Mouse (Mus musculus): Measurements from ENCODE around the gene Lrrc51.
"Not testable (repeated sequence)": the region's sequence is repeated elsewhere in the genome, so short reads cannot be mapped to it uniquely, and the experiment has no call there.

Lrrc51 gene

DNA sequence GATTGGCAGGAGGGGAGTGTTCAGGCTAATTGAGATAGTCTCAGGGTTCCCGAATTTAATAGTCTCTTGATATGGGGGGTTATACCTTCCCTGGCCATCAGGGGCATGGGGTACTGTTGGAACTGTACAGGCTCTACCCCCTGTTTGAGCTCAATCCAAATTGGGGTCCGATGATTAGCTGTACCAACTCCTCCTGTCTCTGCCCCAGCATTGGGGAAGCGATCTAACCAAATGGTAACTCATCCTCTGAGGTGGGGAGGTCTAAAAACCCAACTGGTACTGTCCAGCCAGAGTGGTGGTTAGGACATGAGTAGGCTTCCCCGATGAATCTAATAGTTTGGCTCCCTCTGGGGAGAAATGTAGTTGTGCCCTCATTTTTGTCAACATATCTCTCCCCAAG, 3.3 kb upstream of the Lrrc51 start:
- no peak for DNase-seq

DNA sequence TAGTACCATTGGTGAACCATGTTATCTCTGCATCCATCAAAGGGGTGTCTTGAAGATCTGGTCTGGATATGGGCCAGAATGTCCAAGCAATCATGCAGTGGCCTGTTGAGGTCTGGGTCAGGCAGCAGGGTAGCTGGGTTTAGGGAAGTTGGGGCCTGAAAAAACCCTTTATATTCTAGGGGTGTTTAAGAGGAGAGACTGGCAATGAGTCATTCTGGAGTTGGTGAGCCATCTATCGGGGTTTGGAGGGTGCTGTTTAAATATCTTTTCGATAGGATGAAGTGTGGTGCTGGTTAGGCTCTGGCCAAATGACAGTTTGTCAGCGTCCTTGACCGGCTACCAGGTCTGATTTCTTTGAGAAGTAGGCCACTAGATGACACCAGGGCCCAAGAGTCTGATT, 2.3 kb upstream of the Lrrc51 start:
- DNase-seq = no peak

DNA sequence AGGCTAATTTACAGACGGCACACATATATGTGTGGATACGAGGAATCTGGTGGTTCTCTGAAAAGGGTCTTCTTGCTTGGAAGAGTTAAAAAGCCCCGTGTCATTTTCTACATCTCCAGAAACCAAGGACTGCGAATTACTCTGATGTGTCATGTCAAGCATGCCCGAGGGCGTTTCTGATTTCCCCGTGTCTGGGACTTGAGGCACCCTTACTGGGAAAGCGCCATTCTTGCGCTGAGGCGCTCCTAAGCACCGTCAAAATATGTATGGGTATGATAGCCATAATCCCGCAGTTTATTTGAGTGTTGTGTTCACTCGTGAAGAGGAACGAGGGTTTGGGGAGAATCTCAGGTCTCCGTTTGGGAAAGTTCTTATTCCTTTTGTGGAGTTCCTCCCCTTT, 395 bp downstream of the Lrrc51 start:
- DNase-seq = no peak

DNA sequence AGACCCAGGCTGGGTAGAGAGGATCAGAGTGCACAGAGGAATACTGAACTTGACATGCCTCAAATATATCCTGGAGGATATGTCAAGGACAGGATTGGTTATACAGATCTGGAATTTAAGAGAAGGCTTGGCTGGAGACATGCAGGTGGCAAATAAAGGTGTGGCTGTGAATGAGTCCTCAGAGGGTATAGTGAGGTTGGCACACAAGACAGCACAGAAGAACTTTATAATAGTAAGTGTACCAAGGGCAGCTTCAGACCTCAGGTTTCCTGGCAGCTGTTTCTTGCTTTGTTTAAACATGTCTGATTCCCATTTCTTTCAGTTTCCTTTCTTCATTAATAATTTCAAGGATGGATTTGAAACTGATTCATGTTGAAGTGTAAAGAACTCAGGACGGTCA, 1.1 kb downstream of the Lrrc51 start:
- peak; percentile 18 to 54 for DNase-seq

DNA sequence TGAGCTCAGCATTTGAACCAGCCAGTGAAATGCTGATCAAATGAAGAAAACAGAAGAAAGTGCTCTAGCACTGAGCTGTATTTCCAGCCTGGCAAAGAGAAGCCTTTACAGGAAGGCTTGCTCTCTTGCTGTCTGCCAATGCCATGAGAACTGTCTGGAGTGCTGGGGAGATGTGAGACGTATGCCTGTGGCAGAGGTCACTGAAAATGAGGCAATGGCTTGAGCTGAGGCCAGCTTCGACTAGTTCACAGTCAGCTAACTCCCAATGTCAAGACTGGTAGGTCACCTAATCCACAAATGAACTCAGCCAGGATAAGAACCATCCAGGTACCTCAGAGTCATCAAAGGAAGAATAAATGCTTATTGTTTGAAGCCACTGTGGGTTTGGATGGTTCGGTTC, 5.6 kb downstream of the Lrrc51 start:
- no peak for DNase-seq

DNA sequence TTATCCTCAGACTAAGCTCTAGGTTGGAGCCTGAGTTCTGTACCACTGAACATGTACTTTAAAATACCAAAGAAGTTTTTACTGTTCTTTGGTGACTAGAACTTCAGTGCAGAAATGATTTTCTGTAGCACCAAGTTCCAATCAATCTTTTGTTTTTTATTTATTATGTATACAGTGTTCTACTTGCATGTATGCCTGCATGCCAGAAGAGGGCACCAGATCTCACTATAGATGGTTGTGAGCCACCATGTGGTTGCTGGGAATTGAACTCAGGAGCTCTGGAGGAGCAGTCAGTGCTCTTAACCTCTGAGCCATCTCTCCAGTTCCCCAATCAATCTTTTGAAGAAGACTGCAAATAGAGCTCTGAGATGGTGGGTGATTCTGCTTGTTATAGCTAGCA, 7.8 kb downstream of the Lrrc51 start:
- not testable (repeated sequence) for DNase-seq

DNA sequence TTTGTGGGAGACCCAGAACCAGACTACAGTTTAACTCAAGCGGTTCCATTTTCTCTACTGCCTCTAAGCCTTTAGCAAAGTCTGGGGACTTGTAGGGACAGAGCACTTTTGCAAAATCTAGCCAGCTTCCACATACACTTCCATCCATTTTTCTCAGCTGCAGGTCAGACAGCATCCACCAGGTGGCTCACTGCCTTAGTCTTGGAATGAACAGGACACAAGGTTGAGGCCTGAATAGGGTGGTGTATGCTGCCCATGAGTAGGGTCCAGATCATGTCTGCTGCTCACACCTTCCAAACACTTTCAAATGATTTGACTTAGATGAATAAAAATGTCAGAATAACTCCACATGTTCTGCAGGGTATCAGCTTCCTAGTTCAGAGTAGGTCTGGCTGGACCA, 15.6 kb downstream of the Lrrc51 start:
- DNase-seq = peak; percentile 54 to 56

DNA sequence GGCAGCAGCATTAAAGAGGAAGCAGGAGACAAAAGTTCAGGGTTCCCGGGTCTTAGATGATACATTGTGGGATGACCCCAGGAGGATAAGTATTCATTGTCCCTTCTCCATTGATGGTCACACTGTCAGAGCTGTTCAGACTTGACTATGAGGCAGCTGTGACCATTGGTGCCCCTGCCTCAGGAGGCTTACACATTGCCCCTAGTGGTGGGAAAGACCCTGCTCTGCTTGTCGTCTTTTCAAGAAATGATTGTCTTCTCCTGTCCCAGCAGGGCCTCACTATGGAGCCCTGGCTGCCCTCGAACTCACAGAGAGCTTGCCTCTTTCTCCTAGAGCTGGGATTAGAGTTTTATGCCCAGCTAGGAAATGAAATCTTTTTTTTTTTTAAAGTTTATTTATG, 21.7 kb downstream of the Lrrc51 start:
- DNase-seq = no peak

DNA sequence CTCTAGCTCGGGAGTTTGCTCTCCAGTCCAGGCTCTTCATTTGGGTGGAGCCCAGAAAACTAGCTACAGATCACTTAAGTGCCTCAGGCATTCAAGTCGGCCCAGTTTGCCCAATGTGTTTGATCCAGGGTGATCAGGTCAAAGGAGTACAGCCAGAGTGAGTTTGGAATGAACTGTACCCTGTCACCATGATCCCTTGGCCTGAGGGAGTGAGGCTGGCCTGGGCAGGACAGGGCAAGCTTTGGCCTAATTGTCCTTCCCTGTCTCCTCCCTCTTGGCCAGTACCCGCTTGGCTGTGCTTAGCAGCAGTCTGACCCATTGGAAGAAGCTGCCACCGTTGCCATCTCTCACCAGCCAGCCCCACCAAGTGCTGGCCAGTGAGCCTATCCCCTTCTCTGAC, 23.6 kb downstream of the Lrrc51 start:
- no peak for DNase-seq

DNA sequence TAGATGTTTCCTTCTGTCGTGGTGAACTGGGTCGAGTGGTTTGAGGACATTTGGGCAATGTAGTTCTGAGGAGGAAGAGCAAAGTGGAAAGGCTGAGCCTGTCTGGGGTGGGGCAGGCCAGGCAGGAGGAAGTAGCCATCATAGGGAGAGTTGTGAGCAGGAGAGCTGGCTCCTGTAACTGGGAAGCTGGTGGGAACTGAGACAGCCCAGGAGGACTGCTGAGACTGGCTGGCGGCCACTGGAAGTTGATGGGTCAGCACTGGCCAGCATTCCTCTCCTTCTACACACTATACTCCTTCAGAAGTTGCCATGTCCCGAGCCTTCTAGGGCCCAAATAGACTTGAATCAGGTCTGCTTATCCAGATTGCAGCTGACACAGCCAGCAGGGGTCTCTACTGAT, 25.3 kb downstream of the Lrrc51 start:
- DNase-seq = peak; percentile 36 to 45

DNA sequence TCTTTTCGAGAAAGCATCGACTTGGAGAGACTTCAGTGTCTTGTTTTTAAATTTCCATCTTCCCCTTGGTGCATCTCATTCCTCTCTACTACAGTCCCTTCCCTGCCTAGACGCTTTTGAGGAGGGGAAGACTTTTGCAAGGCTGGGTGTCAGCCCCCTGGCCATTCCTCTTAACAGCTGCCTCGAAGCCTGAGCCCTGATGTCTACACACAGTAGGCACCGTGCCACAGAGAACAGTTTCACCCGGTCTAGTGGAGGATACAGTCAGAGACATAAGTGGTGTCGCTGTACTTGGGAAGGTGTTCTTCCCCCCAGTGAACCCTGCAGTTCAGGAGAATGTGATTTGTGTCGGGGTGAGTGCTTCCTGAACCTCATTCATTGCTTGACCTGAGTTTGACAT, 27.0 kb downstream of the Lrrc51 start:
- DNase-seq = no peak

DNA sequence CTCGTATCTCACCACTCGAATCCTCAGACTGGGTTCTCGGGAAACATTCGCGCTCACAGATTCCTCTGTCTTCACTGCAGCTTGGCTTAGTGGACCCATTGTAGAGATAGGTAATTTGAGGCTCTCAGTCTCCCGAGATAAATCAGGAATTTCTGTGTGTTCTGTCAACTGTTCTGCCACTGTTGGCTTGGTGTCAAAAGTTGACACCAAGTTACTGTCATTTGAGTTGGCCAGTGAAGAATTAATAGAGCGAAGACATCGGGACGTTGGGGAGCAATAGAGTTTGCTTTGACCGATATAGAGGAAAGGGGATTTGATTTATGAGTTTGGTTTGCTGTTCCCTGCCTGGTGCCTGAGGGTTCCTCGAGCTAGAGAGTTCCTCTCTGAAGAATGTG, 27.4 kb downstream of the Lrrc51 start, which contains the start of gene Tomt:
TSS of gene Tomt (minus strand) at position 73 of the 395 bp plus-strand sequence.
- no peak for DNase-seq

DNA sequence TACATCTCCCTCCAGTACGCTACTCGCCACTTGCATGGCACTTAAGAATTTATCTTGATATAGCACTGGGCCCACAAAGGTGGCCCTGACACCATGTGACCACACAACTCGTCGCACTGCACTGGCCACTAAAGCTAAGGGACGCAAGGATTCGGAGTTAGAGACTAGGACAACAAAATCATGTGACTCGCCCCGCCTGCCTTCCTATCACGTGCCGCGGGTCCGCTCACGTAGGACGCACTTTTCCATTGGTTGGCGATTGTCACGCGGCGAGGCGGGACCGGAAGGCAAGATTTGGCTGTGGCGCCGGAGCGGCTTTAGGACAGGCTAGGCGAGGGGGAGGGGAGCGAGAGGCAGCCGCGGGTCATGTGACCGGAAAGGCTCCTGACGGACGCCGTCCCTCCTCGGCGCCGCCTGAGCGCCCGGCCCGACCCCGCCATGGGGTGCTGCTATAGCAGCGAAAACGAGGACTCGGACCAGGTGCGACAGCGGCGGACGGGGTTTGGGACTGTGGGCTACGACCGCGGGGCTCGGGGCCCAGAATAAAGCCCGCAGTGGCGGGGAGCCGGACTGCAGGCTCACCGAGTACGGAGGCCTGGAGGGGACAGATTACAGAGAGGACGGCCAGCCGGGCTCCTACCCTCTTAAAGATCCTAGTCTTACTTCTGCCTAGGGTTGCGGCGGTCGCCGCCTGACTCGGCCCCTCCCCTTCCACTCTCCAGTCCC, 28.0 kb downstream of the Lrrc51 start, which contains the start of gene Lamtor1:
TSS of gene Lamtor1 (plus strand) at position 344 of the 726 bp plus-strand sequence.
- DNase-seq = peak; percentile 100

DNA sequence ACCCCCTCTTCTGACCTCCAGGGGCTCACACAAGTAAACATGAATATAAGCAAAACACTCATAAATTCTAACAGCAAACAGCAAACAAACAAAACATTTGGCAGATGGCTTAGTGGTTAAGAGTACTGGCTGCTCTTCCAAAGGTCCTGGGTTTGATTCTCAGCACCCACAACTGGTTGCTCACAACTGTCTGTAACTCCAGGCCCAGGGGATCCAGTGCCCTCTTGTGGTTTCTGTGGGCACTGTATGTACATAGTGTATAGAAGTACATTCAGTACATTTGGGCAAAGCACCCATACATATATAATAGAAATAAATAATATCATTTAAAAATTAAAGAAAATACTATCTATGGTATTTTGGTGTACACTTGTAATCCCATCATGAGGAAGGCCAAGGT, 30.8 kb downstream of the Lrrc51 start:
- no peak for DNase-seq

DNA sequence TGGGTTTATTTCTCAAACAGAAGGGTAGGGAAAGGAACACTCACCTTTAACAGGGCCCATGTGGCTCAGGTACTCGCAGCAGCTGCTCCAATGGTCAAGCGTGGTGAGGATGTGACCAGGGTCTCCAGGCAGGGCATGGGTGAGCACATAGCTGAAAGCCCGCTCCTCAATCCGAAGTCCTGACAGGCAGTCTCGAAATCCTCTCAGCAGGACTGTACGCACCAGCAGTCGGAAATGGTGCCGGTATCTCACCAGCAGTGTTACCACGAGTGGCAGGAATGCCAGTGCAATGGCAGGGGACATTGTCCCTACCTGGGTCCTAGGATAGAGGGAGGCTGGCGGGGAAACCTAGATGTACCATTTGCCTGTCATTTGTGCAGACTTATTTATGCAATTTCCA, 31.7 kb downstream of the Lrrc51 start:
- DNase-seq = no peak

DNA sequence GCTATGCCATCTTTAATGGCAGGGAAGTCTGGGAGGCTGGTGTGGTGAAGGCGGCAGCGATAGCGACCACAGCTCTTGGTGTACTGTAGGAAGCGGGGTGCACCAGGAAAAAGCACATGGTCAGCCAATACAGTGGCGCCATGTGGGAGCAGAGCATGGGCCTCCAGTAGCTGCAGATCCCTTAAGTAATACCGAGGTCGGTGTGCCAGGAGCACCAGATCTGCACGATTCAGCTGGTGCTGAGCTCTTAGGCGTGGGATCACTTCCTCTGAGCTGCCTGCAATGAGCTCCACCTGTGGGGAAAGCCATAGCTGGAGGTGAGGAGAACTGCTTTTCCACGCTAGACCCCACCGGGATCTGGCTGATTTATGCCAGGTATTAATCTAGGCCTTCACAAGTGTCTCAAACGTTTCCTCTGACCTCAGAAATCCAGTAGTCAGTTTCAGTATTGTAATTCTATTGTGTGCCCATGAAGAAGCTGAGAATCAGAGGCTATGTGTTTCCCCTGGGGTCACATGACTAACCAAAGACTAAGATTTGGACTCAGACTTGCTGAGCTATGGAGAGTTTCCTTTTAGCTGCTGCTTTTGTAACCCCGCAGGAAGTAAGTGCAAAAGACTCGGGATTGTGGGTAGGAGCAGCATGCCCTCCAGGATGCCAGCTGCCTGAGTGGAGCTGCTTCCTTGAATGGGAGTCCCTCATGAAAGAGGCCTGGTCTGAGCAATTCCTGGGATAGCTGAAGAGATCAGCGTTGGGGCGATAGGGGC, 33.2 kb downstream of the Lrrc51 start:
- DNase-seq = no peak

DNA sequence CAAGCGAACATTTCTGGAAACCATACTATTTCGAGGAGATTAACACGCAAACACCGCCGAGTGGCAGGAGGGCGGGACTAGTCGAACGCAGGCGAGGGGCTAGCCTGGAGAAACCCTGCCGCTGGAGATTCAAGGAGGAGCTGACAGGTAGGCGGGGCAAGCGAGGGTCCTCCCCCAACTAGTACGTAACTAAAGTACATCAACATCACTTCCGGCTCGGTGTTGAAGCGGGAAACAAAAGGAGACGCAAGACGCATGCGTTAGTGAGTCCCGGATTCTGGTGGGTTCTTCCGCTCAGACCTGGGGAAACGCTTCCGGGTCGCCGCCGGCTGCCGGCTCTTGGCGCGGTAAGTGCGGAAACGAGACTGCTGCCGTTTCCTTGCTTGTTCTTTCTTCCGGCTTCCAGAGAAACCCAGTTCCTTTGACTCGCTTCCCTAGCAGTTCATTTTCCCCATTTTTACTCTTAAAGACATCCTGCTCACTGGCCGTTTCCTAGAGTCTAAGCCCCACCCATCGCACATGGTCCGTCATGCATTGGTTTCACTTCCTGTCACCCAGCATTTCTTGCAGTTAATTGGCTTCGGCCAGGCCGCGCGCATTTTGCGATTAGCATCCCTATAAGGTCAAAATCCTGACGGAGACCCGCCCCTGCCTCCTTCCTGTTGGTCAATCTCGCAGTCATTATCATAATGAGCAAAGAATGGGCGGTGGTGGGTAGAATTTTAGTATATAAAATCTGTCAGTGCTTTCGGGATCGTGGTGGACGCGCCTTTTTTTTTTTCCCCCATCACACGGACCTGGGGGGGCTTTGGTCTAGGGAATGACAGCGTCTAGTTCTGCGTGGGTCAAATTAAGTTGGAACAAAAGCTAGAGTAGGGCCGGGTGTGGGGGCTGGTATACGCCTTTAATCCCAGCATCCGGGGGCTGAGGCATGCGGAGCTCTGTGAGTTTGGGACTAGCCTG, 37.3 kb downstream of the Lrrc51 start:
- DNase-seq = peak; percentile 98 to 99

DNA sequence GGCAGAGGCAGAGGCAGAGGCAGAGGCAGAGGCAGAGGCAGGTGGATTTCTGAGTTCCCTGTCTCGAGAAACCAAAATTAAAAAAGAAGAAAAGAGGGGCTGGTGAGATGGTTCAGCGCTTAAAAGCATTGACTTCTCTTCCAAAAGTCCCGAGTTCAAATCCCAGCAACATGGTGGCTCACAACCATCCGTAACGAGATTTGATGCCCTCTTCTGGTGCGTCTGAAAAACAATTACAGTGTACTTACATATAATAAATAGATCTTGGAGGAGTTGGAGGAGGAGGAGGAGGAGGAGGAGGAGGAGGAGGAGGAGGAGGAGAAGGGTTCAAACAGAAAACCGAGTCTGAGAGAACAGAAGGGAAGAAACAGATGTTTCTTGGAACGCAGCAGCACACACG, 38.0 kb downstream of the Lrrc51 start:
- no peak for DNase-seq

DNA sequence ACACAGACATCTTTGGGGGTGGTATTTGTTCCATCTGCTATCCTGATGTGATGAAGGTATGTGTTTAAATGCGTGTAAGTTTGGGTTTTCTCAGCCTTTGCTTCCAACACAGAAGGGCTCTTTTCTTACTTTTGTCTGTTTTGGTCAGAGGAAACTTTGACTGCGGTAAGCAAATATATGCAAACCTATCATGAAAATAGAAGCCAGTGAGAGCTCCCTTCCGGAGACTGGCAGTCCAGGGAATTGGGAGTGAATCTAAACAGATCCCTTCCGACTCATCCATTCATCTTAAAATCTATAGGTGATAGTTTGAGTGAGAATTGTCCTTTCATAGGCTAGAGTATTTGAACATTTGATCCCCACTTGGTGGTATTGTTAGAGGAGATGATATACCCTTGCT, 45.2 kb downstream of the Lrrc51 start:
- DNase-seq = no peak

DNA sequence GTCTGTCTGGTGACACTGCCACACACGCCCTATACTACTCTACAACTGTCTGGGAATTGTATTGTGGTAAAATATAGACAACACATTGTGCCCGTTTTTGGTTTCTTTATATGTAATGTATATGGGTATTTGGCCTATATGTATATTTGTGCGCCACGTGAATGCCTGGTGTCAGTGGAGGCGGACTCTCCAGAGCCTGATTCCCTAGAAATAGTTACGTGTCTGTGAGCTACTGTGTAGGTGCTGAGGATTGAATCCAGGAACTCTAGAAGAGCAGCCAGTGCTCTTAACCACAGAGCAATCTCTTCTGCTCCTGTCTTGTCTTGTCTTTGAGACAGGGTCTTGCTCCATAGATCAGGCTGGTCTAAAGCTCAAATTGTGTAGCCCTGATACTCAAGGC, 47.4 kb downstream of the Lrrc51 start:
- DNase-seq = no peak

DNA sequence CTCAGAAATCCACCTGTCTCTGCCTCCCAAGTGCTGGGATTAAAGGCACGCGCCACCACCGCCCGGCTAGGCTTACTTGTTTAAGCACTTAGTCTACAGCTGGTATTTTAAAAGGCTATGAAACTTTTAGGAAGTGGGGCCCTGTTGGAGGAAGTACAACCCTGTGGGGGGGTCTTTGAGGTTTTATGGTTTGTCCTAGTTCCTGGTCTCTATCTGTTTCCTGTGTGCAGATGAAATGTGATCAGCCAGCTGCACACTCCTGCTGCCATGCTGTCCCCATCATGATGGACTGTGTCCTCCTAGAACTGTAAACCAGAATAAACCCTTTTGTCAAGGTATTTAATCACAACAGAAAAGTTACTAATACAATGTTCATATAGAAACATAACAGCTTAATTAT, 49.5 kb downstream of the Lrrc51 start:
- no peak for DNase-seq

DNA sequence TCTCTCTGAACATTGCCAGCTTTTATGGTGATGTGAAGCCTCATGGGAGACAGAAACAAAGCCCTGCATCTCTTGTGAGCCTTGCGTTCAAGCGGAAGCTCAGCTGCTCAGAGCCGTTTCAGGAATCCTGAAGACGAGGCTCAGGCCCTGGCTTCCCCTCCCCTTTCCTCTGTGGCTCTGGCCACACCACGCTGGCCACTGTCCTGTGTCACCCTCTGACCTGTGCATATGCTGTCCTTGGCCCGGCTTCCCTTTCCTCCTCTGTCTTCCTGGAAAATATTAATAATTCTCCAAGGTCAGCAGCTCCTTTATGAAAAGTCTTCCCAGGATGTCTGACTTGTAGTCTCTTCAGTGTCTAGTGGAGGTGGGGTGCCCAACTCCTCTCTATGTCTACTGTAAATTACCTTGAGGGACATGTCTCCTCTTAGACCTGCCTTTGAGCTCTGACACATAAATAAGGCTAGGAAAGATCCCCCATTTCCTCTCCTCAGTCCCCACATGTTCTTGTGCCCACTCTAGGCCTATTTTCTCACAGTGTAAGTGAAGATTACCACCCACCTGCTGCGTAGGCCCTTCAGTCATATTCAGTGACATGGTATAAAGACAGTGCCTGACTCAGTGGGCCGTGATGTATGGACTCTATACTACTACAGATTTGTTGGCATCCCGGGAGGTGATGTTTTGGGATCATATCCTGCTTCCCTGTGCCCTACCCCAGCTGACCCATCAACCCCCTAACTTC, 51.1 kb downstream of the Lrrc51 start:
- DNase-seq = no peak
